Mouse (Mus musculus) adrenal gland, postnatal 4 days (tissue): Measurements from ENCODE around the gene Myof. TPM values are rescaled to one million over a fixed set of nuclear protein-coding genes. Genes with fewer than 3 reads are reported as not detected.

Experiments used
- DNase-seq, 2 experiments: peaks; one replicate each; pipeline ENCODE4 v3.0.0; 2021 to 2022; ENCODE audit warnings: low spot score in 2 of 2, mixed read lengths in 2 of 2
- long read RNA-seq, 2 experiments: library from polyadenylated mRNA; stranded (forward); transcript quantifications; one replicate each; pipeline ENCODE4 v2.0.0; 2021
- total RNA-seq, 2 experiments: library from RNA; stranded (reverse); gene quantifications; 2 replicates each; pipeline ENCODE4 v1.2.3; 2021

Myof gene
- 10 to 100 TPM; 19.7 to 24.6 TPM for total RNA-seq
- long read RNA-seq, experiment 1, result 0 reads
- long read RNA-seq, experiment 2, partial matches to known transcripts, result 6 of 8 reads
- long read RNA-seq, experiment 2, other reads (novel, unspliced or antisense), result 2 of 8 reads

DNA sequence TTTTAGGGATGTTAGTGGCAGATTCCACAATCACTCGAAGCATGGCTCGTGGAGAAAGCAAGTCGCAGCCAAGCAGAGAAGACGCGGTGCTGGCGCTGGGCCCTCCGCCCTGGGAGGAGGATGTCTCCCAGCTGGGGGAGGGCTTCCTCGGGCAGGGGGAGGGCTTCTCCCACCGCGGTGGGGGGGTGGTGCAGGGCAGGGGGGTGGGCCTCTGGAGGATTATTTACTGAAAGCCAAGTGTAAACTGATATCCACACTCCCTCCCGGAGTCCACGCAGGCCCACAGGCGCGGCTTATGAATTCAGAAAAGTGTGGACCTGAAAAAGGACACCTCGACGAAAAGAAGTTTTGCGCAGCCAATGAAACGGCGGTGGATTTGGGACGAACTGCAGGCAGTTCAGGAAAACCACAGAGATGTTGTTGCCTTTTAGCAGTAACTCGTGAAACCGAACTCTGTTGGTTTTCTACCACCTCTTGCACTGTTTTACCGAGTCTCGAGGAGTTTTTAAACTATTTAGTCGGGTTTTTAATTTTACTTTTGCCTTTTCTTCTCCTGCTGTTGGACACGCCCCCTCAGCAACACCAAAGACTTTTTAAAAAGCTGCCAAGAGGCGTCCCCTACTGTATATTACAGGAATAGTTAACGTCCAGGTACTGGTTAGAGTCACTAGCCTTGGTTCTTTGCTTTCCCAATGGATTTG lies at the start of gene Myof:
Myof (minus strand) TSS at position 297 of the 701 bp plus-strand sequence.
- DNase-seq, result peak in 1 of 2 experiments; percentile 28

GRCm38 (mm10) chr19:38091512-38091985 lies 48.2 kb upstream of the Myof start:
- DNase-seq, result no peak

DNA sequence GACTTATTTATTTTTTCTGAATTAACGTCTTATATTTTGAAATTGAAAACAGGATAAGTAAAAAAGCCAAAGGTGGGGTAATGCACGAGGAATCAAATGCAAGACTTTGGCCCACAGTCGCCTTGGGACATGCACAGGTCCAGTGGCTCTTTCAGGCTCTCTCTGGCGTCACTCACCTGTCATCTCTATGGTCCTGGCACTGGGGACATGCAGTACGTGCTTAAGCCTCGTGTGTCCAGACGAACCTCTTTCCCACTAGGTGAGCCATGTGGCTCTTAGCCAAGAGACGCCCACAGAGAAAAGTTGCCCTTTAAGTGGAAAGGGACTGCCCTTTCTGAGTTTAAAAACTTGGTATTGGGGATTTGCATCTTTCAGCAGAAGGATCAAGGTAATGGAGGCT lies 46.0 kb upstream of the Myof start:
- DNase-seq, result no peak

GRCm38 (mm10) chr19:38086948-38087551 lies 43.7 kb upstream of the Myof start:
- DNase-seq, result no peak

DNA sequence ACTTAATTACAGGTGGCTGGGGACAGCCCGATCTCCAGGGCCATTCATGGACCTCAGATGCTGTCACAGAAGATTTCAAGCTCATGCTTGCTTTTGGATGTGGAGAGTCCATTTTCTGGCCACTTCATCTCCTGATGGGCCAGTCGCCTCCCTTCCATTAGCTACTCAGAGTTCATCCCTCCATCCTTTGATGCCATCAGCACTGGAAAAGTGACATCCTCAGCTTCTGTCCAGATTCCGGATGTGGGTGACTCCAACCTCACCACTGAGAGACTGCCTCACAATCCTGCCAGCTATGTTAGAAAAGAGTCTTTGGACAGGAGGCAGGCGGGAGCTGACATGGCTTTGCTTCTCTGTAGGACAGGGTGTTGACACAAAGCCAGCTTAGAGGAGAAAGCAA lies 42.5 kb upstream of the Myof start:
- no peak for DNase-seq

- no peak for DNase-seq
These were observed 39.7 kb upstream of the Myof start for GRCm38 (mm10) chr19:38082931-38083525.

- no peak for DNase-seq
These were observed 38.0 kb upstream of the Myof start for GRCm38 (mm10) chr19:38081361-38081760.

DNA sequence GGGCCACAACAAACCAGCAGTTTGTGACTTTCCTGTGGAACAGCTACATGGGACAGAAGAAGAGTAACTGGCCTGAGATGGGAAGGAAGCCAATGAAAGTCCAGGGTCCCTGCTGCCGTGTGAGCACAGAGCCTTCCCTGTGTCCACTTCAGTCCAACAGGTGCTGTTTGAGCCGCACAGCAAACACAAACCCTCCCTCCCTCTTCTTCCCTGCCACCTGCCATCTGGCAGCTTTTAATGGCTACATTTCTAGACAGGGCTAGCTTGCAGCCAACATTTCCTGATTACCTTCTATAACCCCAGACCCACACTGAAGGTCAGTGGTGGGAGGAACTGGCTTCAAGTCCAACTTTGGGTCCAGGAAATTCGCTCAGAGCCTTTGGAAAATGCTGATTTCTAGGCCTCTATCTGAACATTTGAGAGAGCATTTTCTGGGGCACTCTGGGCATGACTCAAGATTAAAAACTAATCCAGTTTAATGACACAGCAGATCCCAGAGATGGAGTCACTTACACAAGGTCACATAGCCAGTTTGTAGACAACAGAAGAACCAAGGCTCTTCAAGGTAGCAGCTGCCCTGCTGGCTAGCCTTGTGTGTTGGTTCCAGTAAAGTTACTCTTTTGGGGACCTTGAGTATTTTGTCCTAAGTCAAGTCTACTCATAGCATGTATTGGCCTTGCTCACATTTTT lies 34.6 kb upstream of the Myof start:
- no peak for DNase-seq

DNA sequence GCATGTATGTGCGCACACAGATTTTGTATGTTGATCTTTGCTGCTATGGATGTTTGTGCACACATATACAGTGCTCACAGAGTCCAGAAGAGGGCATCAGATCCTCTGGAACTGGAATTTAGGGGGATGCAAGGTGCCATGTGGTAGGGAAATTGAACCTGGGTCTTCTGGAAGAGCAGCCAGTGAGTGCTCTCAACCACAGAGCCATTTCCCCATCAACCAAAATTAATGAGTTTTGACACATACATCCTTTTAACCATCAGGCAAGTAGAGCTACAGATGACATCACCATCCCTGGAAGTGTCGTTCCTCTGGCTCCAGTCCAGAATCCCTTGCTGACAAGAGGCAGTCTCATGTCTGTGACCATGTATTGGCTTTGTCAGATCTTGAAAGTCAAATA lies 32.9 kb upstream of the Myof start:
- DNase-seq, result no peak

- DNase-seq, result no peak
These were observed 31.7 kb upstream of the Myof start for GRCm38 (mm10) chr19:38075051-38075450.

- no peak for DNase-seq
These were observed 29.8 kb upstream of the Myof start for GRCm38 (mm10) chr19:38073226-38073625.

DNA sequence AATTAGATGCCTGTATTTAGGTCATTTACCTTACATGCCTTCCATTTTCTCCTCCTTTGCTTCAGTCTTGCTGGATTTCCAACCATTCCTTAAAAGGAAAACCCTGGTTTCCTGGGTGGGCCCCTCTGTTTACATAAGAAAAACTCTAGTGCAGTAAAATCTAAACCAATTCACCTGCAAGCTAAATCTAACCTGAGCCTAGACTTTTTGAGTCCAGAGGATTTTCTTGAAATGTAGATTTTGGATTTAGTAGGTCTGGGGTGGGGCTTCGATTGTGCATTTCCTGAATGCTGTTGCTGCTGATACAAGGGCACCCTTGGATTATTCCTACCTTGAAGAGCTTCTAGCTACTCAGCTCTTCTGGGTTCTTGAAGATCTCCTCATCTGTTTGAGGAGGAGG lies 20.7 kb upstream of the Myof start:
- no peak for DNase-seq

DNA sequence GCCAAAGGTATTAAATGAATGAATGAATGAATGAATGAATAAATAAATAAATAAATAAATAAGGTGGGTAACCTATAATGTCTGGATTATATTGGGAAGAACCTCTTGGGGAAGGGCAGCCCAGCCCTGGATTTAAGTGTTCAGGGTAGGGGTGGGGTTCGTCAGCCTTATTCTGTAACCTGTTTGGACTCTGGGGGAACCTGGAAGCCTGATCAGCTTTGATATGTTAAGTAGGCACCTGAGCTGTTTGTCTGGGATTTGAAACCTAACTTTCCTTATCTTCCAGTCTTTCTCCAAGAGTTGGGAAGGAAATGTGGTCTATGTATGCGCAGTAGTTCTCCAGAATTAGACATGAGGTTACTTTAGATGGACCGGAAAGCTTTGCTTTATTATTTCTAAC lies 19.8 kb upstream of the Myof start:
- no peak for DNase-seq

- no peak for DNase-seq
These were observed 13.6 kb upstream of the Myof start for GRCm38 (mm10) chr19:38056931-38057330.

GRCm38 (mm10) chr19:38056276-38056675 lies 12.9 kb upstream of the Myof start:
- DNase-seq, result no peak

- no peak for DNase-seq
These were observed 12.4 kb upstream of the Myof start for GRCm38 (mm10) chr19:38055798-38056197.

GRCm38 (mm10) chr19:38054720-38055192 lies 11.4 kb upstream of the Myof start, which contains the start of gene Cep55:
Cep55 (plus strand) TSS chr19:38055011.
- DNase-seq, result peak; percentile 72 to 89

DNA sequence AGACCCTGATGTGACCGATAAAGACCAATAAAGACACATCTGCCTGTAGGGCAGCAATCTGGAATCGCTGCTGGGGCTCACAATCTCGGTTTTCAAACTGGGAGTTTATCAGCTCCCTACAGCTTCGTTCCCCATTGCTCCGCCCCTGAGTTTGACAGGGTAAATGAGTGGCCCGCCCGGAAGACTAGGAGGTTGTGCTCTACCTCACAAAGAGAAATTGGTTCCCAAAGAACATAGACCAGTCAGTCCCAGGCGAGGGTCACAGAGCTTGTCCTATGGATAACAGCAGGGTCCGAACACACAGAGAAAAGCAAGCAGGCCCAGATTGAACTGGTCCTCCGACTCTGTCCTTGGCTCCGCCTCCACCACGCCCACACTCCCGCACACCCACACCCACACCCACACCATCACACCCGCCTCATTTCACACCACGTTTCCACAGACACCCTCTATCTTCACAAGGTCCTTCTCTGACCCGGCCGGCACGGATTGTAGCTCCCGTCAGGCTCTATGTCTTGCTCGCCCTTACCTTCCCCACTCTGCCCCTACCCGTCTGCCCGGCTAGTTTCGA lies 10.9 kb upstream of the Myof start:
- DNase-seq, result peak in 1 of 2 experiments; percentile 41

- no peak for DNase-seq
These were observed 10.1 kb upstream of the Myof start for GRCm38 (mm10) chr19:38053227-38054041.

GRCm38 (mm10) chr19:38049686-38050085 lies 6.3 kb upstream of the Myof start:
- no peak for DNase-seq
